Mouse (Mus musculus): ENCODE results near the gene Nanos3. TPM values are rescaled to one million over a fixed set of nuclear protein-coding genes. Genes with fewer than 3 reads are reported as not detected.
A peak's percentile ranks its signal among the peaks of the same experiment; 100 is the strongest.

Nanos3 gene
- polyA plus RNA-seq, 1 experiment from 2014 or later = 1.8 TPM

- Histone ChIP-seq H3K4me3 (ENCODE audit: low read depth, low read length) (peak overlapping the region; percentile 53), H3K9ac (ENCODE audit: low read depth, low read length) (peak overlapping the region; percentile 72), H3K36me3 (ENCODE audit: control insufficient read depth, insufficient read depth, low read length) (peaks cover 7% of the 10 kb centered on the region; the same call in 1 of the 2 replicates), H3K27me3 (replicated peaks; ENCODE audit: control insufficient read depth, insufficient read depth, low read length) (no peaks in the 10 kb centered on the region), H3K4me2 (peak overlapping the region; percentile 93), H3K4me1 (replicated peaks; ENCODE audit: control insufficient read depth, insufficient read depth, low read length) (peaks cover 53% of the 10 kb centered on the region), H3K9me3 (ENCODE audit: control insufficient read depth, low read length) (no peaks in the 10 kb centered on the region), H3K27ac (ENCODE audit: low read depth, low read length) (peak overlapping the region; percentile 91)
- ATAC-seq (replicated peaks; ENCODE audit: low FRiP score) (peak; percentile 7; the same call in 1 of the 2 replicates), DNase-seq (ENCODE audit: low spot score) (no peak)
- WGBS = 33% methylated on average over 13 of the region's 13 CpGs
Observed at GRCm38 (mm10) chr8:84203975-84204772, 19.2 kb upstream of the Nanos3 start.

DNA sequence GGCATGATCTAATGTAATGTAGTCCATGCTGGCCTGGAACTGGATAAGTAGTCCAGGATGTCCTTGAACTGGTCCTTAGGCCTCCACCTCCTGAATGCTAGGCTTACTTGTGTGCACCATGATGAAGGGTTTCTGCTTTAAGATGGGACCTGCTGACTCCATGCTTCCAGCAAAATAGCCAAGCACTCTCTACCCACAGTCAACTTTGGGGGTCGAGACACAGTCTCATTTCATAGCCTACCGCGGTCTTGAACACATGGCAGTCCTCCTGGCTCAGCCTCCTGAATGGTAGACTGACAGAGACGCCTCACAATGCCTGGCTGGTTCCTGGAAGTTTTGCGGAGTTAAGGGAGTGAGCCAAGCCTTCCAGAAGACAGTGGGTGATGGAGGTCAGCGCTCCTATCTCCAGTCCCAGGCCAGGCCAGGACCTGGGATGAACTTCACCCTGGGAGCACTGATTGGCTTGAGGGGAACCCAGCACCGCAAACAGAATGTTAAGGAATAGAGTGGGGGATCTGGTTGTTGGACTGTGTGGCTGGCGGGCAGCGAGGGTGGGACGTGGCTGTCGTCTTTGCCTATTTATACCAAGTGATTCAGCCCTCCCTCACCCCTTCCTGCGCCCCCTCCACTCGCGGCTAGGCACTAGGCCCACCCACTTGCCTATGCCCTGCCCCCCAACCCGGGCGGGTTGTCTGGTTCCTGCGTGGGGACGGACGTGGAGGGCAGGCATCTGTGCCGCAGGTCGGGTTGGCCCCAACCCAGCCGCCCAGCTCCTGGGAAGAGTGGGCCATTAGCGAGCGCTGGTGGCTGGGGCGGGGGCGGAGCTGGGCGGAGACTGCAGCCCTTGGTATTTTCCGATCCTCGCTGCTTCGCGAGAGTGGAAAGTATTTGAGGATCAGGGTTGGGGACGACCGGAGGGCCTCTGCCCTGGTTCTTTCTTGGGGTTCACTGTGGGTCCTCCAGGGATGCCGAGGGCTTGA is 18.2 kb upstream of the Nanos3 start:
- no peaks in the 10 kb centered on the region for H3K9me3 ChIP-seq (ENCODE audit: control insufficient read depth, low read length)
- H3K4me1 ChIP-seq (replicated peaks; ENCODE audit: control insufficient read depth, insufficient read depth, low read length) = peaks cover 57% of the 10 kb centered on the region
- peak; percentile 30 for ATAC-seq (replicated peaks; ENCODE audit: low FRiP score)
- H3K9ac ChIP-seq (ENCODE audit: low read depth, low read length) = peak overlapping the region; percentile 72
- H3K27ac ChIP-seq (ENCODE audit: low read depth, low read length) = peak overlapping the region; percentile 91
- H3K4me3 ChIP-seq (ENCODE audit: low read depth, low read length) = peak overlapping the region; percentile 53
- H3K27me3 ChIP-seq (replicated peaks; ENCODE audit: control insufficient read depth, insufficient read depth, low read length) = no peaks in the 10 kb centered on the region
- peaks cover 6% of the 10 kb centered on the region; the same call in 1 of the 2 replicates for H3K36me3 ChIP-seq (ENCODE audit: control insufficient read depth, insufficient read depth, low read length)
- DNase-seq (ENCODE audit: low spot score) = peak; percentile 79
- WGBS = 6% methylated on average over 34 of the region's 34 CpGs
- H3K4me2 ChIP-seq = peak overlapping the region; percentile 93

DNA sequence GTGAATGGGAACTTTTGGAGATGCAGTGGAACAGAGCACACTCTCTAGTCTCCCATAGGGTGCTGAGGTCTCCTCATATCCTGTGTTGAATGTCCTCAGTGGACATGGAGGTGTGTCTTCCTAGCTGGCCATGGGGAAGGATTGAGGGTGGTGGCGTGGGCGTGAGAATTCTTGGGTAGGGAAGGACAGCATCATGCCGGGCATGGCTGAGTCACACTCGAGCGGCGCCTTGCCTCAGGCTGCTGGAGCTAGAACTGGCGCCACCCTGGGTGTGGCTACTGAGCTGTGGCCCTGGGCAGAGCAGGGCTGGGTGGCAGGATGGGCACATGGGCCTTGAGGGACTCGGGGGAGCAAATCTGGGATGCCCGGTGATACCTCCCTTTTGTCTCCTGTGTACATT is 17.4 kb upstream of the Nanos3 start:
- peaks cover 62% of the 10 kb centered on the region for H3K4me1 ChIP-seq (replicated peaks; ENCODE audit: control insufficient read depth, insufficient read depth, low read length)

DNA sequence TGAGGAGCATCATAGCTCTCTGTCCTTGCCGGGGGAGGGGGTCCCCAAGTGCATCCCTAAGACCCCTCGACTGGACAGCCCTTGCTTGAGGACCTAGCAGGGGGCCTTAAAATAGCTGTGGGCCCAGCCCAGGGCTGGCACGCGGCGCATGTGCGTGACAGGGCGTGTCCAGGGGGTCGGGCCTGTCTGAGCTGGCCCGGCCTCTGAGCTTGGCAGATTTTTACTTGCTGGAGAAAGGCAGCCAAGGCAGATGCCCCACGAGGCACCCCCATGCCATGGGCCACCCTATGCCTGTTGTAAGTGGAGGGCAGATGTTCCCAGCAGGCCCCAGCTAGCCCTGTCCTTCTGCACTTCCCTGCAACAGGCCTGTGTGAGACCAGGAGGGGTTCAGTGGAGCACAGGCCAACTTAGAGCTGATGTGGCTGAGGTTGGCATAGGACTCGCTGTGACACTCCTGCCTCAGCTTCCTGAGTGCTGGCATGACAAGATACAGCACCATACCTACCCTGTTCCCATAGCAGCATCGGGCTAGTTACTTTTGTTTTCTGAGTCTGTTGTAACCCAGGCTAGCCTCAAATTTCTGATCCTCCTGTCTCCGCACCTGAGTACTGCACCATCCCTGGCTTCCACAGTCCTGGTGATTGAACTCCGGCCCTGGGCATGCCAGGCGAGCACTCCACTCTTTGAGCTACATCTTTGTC is 16.7 kb upstream of the Nanos3 start:
- H3K4me3 ChIP-seq (ENCODE audit: low read depth, low read length) = peak overlapping the region; percentile 65
- H3K36me3 ChIP-seq (ENCODE audit: control insufficient read depth, insufficient read depth, low read length) = peaks cover 4% of the 10 kb centered on the region; the same call in 1 of the 2 replicates
- no peaks in the 10 kb centered on the region for H3K9me3 ChIP-seq (ENCODE audit: control insufficient read depth, low read length)
- peaks cover 59% of the 10 kb centered on the region for H3K4me1 ChIP-seq (replicated peaks; ENCODE audit: control insufficient read depth, insufficient read depth, low read length)
- no peak for DNase-seq (ENCODE audit: low spot score)
- H3K27me3 ChIP-seq (replicated peaks; ENCODE audit: control insufficient read depth, insufficient read depth, low read length) = no peaks in the 10 kb centered on the region
- 37% methylated on average over 15 of the region's 15 CpGs for WGBS
- H3K4me2 ChIP-seq = peak overlapping the region; percentile 93
- ATAC-seq (replicated peaks; ENCODE audit: low FRiP score) = no peak
- H3K9ac ChIP-seq (ENCODE audit: low read depth, low read length) = peak overlapping the region; percentile 78
- peak overlapping the region; percentile 87; the same call in 1 of the 2 replicates for H3K27ac ChIP-seq (ENCODE audit: low read depth, low read length)

More for the DNA sequence above, 17.4 kb upstream of the Nanos3 start:
- Histone ChIP-seq H3K4me2 (peak overlapping the region; percentile 93), H3K4me3 (ENCODE audit: low read depth, low read length) (peak overlapping the region; percentile 65), H3K9ac (ENCODE audit: low read depth, low read length) (no peak overlapping the region), H3K36me3 (ENCODE audit: control insufficient read depth, insufficient read depth, low read length) (peaks cover 4% of the 10 kb centered on the region; the same call in 1 of the 2 replicates), H3K27me3 (replicated peaks; ENCODE audit: control insufficient read depth, insufficient read depth, low read length) (no peaks in the 10 kb centered on the region), H3K27ac (ENCODE audit: low read depth, low read length) (peak overlapping the region; percentile 91; the same call in 1 of the 2 replicates), H3K9me3 (ENCODE audit: control insufficient read depth, low read length) (no peaks in the 10 kb centered on the region)
- no peak for ATAC-seq (replicated peaks; ENCODE audit: low FRiP score)
- 68% methylated on average over 9 of the region's 9 CpGs for WGBS
- DNase-seq (ENCODE audit: low spot score) = no peak

- whole genome bisulfite sequencing = 3% methylated on average over 60 of the region's 70 CpGs
- H3K27me3 ChIP-seq (replicated peaks; ENCODE audit: control insufficient read depth, insufficient read depth, low read length) = no peaks in the 10 kb centered on the region
- H3K9ac ChIP-seq (ENCODE audit: low read depth, low read length) = peak overlapping the region; percentile 78
- H3K36me3 ChIP-seq (ENCODE audit: control insufficient read depth, insufficient read depth, low read length) = peaks cover 2% of the 10 kb centered on the region; the same call in 1 of the 2 replicates
- H3K27ac ChIP-seq (ENCODE audit: low read depth, low read length) = peak overlapping the region; percentile 87
- peak overlapping the region; percentile 93 for H3K4me2 ChIP-seq
- H3K4me3 ChIP-seq (ENCODE audit: low read depth, low read length) = peak overlapping the region; percentile 65
- H3K9me3 ChIP-seq (ENCODE audit: control insufficient read depth, low read length) = no peaks in the 10 kb centered on the region
- peak; percentile 81 for DNase-seq (ENCODE audit: low spot score)
- ATAC-seq (replicated peaks; ENCODE audit: low FRiP score) = no peak; the same call in 1 of the 2 replicates
- peaks cover 59% of the 10 kb centered on the region for H3K4me1 ChIP-seq (replicated peaks; ENCODE audit: control insufficient read depth, insufficient read depth, low read length)
Observed at GRCm38 (mm10) chr8:84200652-84201544, 15.9 kb upstream of the Nanos3 start.

GRCm38 (mm10) chr8:84200126-84200555 is 15.1 kb upstream of the Nanos3 start:
- ATAC-seq (replicated peaks; ENCODE audit: low FRiP score) (no peak), DNase-seq (ENCODE audit: low spot score) (no peak)
- H3K4me2 ChIP-seq = peak overlapping the region; percentile 93
- 30% methylated on average over 8 of the region's 8 CpGs for WGBS
- H3K4me1 ChIP-seq (replicated peaks; ENCODE audit: control insufficient read depth, insufficient read depth, low read length) = peaks cover 59% of the 10 kb centered on the region
- H3K27me3 ChIP-seq (replicated peaks; ENCODE audit: control insufficient read depth, insufficient read depth, low read length) = no peaks in the 10 kb centered on the region
- no peaks in the 10 kb centered on the region for H3K36me3 ChIP-seq (ENCODE audit: control insufficient read depth, insufficient read depth, low read length)
- H3K9me3 ChIP-seq (ENCODE audit: control insufficient read depth, low read length) = no peaks in the 10 kb centered on the region
- peak overlapping the region; percentile 65 for H3K4me3 ChIP-seq (ENCODE audit: low read depth, low read length)
- H3K27ac ChIP-seq (ENCODE audit: low read depth, low read length) = peak overlapping the region; percentile 87
- peak overlapping the region; percentile 78; the same call in 1 of the 2 replicates for H3K9ac ChIP-seq (ENCODE audit: low read depth, low read length)

- Histone ChIP-seq H3K4me2 (peak overlapping the region; percentile 93), H3K27me3 (replicated peaks; ENCODE audit: control insufficient read depth, insufficient read depth, low read length) (no peaks in the 10 kb centered on the region), H3K9me3 (ENCODE audit: control insufficient read depth, low read length) (no peaks in the 10 kb centered on the region), H3K4me1 (replicated peaks; ENCODE audit: control insufficient read depth, insufficient read depth, low read length) (peaks cover 59% of the 10 kb centered on the region), H3K27ac (ENCODE audit: low read depth, low read length) (peak overlapping the region; percentile 87), H3K36me3 (ENCODE audit: control insufficient read depth, insufficient read depth, low read length) (no peaks in the 10 kb centered on the region), H3K9ac (ENCODE audit: low read depth, low read length) (peak overlapping the region; percentile 78; the same call in 1 of the 2 replicates), H3K4me3 (ENCODE audit: low read depth, low read length) (no peak overlapping the region)
- no peak for ATAC-seq (replicated peaks; ENCODE audit: low FRiP score)
- no peak for DNase-seq (ENCODE audit: low spot score)
- 53% methylated on average over 11 of the region's 11 CpGs for WGBS
Observed at GRCm38 (mm10) chr8:84199348-84200125, 14.5 kb upstream of the Nanos3 start.

All from liver, embryonic 11.5 days (tissue).